Mouse (Mus musculus) G1E (cell line): Measurements from ENCODE around the gene Crhr1. TPM values are rescaled to one million over a fixed set of nuclear protein-coding genes. Genes with fewer than 3 reads are reported as not detected.
"Not testable (repeated sequence)": the region's sequence is repeated elsewhere in the genome, so short reads cannot be mapped to it uniquely, and the experiment has no call there.

Experiments used
- ATAC-seq: 2 replicates; pipeline ENCODE4 v1.8.0; 2016; ENCODE audit warnings: mild to moderate bottlenecking; ENCODE audit not compliant: insufficient number of reproducible peaks, poor library complexity, low FRiP score, severe bottlenecking; ENCODE audit errors: extremely low read depth
- DNase-seq: peaks from one replicate; pipeline ENCODE4 v3.0.0; 2012; ENCODE audit warnings: low spot score
- H3K27me3 ChIP-seq: 2 replicates; pipeline ENCODE4 v1.6.1; 2012; ENCODE audit warnings: mild to moderate bottlenecking, low read length, inconsistent platforms; ENCODE audit not compliant: insufficient read depth
- H3K36me3 ChIP-seq: replicated peaks from 2 replicates; pipeline ENCODE3; 2012; ENCODE audit warnings: mild to moderate bottlenecking, inconsistent platforms
- H3K4me1 ChIP-seq: 2 replicates; pipeline ENCODE4 v1.6.1; 2012; ENCODE audit warnings: low read depth, low read length, inconsistent platforms, mixed read lengths; ENCODE audit not compliant: insufficient read depth
- H3K4me3 ChIP-seq: 2 replicates; pipeline ENCODE4 v1.5.1; 2012; ENCODE audit warnings: low read depth, mild to moderate bottlenecking, inconsistent platforms, low read length, moderate library complexity, mixed read lengths
- H3K9me3 ChIP-seq: replicated peaks from 2 replicates; pipeline ENCODE4 v1.6.1; 2012; ENCODE audit warnings: inconsistent platforms
- CTCF ChIP-seq: IDR thresholded peaks from 2 replicates; pipeline ENCODE4 v1.5.1; 2012; ENCODE audit warnings: low read depth, low read length, inconsistent platforms, mixed read lengths
- GATA1 ChIP-seq: IDR thresholded peaks from 2 replicates; pipeline ENCODE4 v1.6.1; 2012; ENCODE audit warnings: borderline replicate concordance, low read length, inconsistent platforms, mixed read lengths
- GATA2 ChIP-seq: IDR thresholded peaks from 2 replicates; pipeline ENCODE4 v1.6.1; 2012; ENCODE audit warnings: low read depth, low read length, inconsistent platforms, borderline replicate concordance
- POLR2AphosphoS5 ChIP-seq: IDR thresholded peaks from 2 replicates; pipeline ENCODE4 v1.6.1; 2012; ENCODE audit warnings: low read depth, low read length, inconsistent platforms; ENCODE audit not compliant: insufficient replicate concordance
- TAL1 ChIP-seq: conservative IDR thresholded peaks from 2 replicates; pipeline ENCODE4 v1.6.1; 2012; ENCODE audit warnings: low read depth, low read length, inconsistent platforms, mixed read lengths
- polyA plus RNA-seq: library from polyadenylated mRNA; stranded (reverse); fragments of >175 nt; gene quantifications from 2 replicates; pipeline ENCODE4 v1.2.3, GENCODE M21; 2012
- total RNA-seq, 2 experiments: library from RNA; stranded (forward) in 1 of 2; stranded (reverse) in 1 of 2; fragments of 200-1000 nt in 1 of 2; fragments of >200 nt in 1 of 2; fragmentation: Nextera tagmentation in 1 of 2; gene quantifications; 2 replicates each; pipeline ENCODE4 v1.2.3; 2014 to 2017

Gene Crhr1
- total and polyA plus RNA-seq, 3 experiments: not detected

DNA sequence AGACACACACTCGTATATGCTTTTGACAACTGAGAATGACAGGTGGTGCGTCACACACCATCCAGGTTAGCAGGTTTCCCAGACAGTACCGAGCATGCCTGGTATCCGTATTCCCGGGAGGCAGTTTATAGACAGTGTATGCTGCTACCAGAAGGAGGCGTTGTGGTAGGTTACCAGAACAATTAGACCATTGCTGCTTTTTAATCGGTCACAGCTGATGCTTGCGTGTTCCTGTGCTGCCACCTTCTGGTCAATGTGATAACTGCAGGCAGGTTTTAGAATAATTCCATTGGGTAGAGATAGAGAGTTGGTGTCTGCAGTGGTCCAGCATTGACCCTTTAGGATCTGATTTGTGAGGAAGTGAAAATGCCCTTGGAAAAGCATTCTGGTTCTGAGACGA is 63.1 kb downstream of the Crhr1 start:
- Histone ChIP-seq H3K36me3 (no peaks in the 10 kb centered on the region), H3K4me3 (no peak overlapping the region), H3K27me3 (peaks cover 2% of the 10 kb centered on the region; the same call in 1 of the 2 replicates), H3K9me3 (no peaks in the 10 kb centered on the region), H3K4me1 (peaks cover 3% of the 10 kb centered on the region; the same call in 1 of the 2 replicates)
- TF ChIP-seq TAL1 (no peak), CTCF (peak; percentile 92)
- DNase-seq (peak; percentile 19), ATAC-seq (peak; percentile 22; the same call in 1 of the 2 replicates)

DNA sequence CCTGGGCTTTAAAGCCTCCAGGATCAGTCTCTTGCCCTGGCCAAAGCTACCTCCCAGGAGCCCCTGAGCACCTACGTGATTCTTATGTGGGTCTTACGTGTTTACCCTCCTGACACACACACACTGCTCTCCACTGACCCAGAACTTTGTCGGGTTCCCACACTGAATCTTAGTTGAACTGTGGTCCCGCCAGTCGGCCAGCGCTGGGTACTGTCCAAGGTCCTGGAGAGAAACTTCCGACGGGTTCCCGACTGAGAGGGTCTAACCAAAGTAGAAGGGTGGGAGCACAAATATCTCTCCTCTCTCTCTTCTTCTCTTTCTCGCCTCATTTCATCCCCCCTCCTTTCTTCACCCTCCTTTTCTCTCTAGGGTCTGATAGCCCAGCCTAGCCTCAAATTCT is 65.2 kb downstream of the Crhr1 start:
- DNase-seq (no peak), ATAC-seq (no peak)
- H3K9me3 ChIP-seq: no peaks in the 10 kb centered on the region
- peaks cover 3% of the 10 kb centered on the region; the same call in 1 of the 2 replicates for H3K4me1 ChIP-seq
- no peak overlapping the region for H3K4me3 ChIP-seq
- H3K36me3 ChIP-seq: no peaks in the 10 kb centered on the region
- H3K27me3 ChIP-seq: peaks cover 2% of the 10 kb centered on the region; the same call in 1 of the 2 replicates
- TF ChIP-seq TAL1: no peak
- TF ChIP-seq GATA2: no peak
- no peak for TF ChIP-seq POLR2AphosphoS5
- no peak for TF ChIP-seq CTCF
- TF ChIP-seq GATA1: no peak

DNA sequence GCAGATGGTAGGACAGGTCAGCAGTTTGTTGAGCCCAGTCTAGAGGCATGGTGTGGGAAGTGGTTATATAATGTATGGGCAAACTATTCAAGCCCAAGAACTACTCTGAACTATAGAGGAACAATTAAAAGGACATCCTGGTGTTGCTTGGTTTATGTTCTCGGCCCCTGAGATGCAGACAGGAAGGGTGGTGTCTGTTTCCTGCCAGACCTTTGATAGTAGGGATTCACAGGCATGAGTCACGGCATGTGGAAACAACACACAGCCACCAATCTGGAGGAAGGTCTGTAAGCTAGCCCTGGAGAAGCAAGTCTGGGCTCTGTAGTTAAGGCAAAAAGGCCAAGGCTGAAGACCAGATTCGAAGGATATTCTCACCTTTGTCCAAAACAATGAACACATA is 70.6 kb downstream of the Crhr1 start:
- no peak overlapping the region for H3K4me3 ChIP-seq
- H3K9me3 ChIP-seq: no peaks in the 10 kb centered on the region
- no peaks in the 10 kb centered on the region for H3K36me3 ChIP-seq
- no peak for TF ChIP-seq CTCF
- no peak for TF ChIP-seq TAL1
- no peak for TF ChIP-seq GATA1
- no peak for TF ChIP-seq GATA2
- no peak for TF ChIP-seq POLR2AphosphoS5
- H3K27me3 ChIP-seq: peaks cover 2% of the 10 kb centered on the region; the same call in 1 of the 2 replicates
- ATAC-seq (no peak), DNase-seq (no peak)
- H3K4me1 ChIP-seq: no peaks in the 10 kb centered on the region

DNA sequence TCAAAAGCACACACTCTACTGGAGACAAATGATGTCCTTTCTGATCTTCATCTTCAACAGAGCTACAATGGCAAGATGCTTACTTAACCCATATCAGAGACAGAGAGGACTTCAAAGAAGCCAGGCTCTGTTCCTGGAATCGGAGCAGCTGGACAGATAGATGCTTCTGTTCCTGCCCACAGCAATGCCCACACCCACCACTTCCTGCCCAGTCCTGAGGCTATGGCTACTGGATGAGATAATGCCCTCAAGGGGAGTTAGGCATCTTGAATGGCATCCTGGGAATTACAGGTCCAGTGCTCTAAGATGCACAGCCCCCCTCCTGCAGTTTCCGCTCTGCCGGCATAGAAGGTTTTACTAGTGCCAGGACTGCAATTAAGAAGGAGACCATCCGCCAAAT is 73.9 kb downstream of the Crhr1 start:
- Histone ChIP-seq H3K27me3 (peaks cover 5% of the 10 kb centered on the region; the same call in 1 of the 2 replicates), H3K36me3 (no peaks in the 10 kb centered on the region), H3K9me3 (no peaks in the 10 kb centered on the region), H3K4me3 (no peak overlapping the region), H3K4me1 (no peaks in the 10 kb centered on the region)
- no peak for ATAC-seq
- TF ChIP-seq GATA1 (no peak), TAL1 (no peak), CTCF (no peak), POLR2AphosphoS5 (no peak), GATA2 (no peak)
- DNase-seq: no peak

DNA sequence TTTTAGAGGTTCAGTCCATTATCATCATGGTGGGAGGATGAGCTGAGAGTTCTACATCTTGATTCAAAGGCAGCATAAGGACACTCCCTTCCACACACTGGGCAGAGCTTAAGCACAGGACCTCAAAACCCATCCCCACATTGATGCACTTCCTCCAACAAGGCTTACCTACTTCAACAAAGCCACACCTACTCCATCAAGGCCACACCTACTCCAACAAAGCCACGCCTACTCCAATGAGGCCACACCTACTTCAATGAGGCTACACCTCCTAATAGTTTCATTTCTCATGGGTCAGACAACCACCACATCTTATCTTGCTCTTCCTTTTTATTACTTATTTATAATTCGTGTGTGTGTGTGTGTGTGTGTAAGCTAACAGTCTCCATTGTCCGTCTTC is 76.4 kb downstream of the Crhr1 start:
- ATAC-seq (no peak), DNase-seq (no peak)
- no peak overlapping the region for H3K4me3 ChIP-seq
- H3K9me3 ChIP-seq: no peaks in the 10 kb centered on the region
- H3K4me1 ChIP-seq: no peaks in the 10 kb centered on the region
- H3K27me3 ChIP-seq: peaks cover 5% of the 10 kb centered on the region; the same call in 1 of the 2 replicates
- no peaks in the 10 kb centered on the region for H3K36me3 ChIP-seq
- TF ChIP-seq POLR2AphosphoS5: no peak

DNA sequence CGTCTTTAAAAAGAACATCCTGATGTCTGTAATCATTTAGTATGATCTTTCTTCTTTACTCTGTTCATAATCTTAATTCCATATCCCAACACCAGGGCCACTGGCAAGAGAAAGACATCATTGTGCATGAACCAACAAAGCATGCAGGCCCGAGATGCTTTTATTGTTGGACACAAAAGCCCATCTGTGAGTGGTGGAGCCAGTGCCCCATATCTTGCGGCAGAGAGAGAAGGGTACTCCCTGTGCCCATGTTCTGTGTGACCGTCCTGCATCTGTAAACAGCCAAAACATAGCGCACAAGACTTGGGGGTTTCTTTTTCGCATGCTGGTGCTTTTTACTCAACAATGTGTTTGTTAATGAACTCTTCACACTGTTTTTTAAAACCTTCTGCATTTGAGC is 78.6 kb downstream of the Crhr1 start:
- H3K27me3 ChIP-seq: peaks cover 5% of the 10 kb centered on the region; the same call in 1 of the 2 replicates
- no peak for TF ChIP-seq CTCF
- TF ChIP-seq GATA2: no peak
- TF ChIP-seq TAL1: no peak
- no peak for TF ChIP-seq POLR2AphosphoS5
- TF ChIP-seq GATA1: no peak
- ATAC-seq: no peak

DNA sequence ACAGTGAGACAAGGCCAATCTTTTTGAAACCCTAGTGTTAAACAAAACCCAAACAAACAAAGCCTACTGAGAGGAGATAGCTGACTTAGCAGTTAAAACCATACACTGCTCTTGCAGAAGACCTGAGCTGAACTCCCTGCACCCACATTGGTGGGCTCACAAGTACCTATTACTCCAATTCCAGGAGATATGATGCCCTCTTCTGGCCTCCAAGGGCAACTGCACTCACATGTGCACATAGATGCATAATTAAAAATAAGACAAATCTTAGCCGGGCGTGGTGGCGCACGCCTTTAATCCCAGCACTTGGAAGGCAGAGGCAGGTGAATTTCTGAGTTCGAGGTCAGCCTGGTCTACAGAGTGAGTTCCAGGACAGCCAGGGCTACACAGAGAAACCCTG is 81.5 kb downstream of the Crhr1 start:
- not testable (repeated sequence) for H3K36me3 ChIP-seq, H3K9me3 ChIP-seq, H3K4me1 ChIP-seq, ATAC-seq, DNase-seq, H3K27me3 ChIP-seq, H3K4me3 ChIP-seq

More for the DNA sequence above, 78.6 kb downstream of the Crhr1 start:
- H3K4me3 ChIP-seq: no peak overlapping the region
- DNase-seq: no peak
- H3K4me1 ChIP-seq: no peaks in the 10 kb centered on the region
- no peaks in the 10 kb centered on the region for H3K36me3 ChIP-seq
- no peaks in the 10 kb centered on the region for H3K9me3 ChIP-seq

DNA sequence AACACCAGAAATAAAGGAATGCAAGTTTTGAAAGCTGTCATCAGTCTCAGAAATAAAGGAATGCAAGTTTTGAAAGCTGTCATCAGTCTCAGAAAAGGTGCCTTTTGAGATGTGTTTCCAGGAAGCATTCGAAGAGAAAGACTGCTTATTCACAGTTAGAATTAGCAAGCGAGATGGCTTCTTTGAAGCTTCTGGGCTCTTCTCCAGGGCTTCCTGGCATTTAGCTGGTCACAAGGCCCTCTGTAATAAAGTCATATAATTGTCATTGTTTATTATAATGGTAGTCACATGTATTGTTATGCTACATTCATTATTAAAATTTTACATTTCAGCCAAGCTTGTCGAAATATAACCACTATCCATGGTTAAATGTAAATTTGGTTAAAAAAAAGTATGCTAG is 85.4 kb downstream of the Crhr1 start:
- Histone ChIP-seq H3K4me1 (no peaks in the 10 kb centered on the region), H3K4me3 (no peak overlapping the region), H3K36me3 (no peaks in the 10 kb centered on the region), H3K27me3 (peaks cover 4% of the 10 kb centered on the region), H3K9me3 (no peaks in the 10 kb centered on the region)
- DNase-seq (no peak), ATAC-seq (no peak)
- no peak for TF ChIP-seq POLR2AphosphoS5
- no peak for TF ChIP-seq GATA2
- no peak for TF ChIP-seq GATA1
- TF ChIP-seq CTCF: no peak
- TF ChIP-seq TAL1: no peak
